Mouse (Mus musculus) kidney, adult 8-10 months (tissue): ENCODE results near the gene Eea1.

Experiments
- DNase-seq, 2 experiments: peaks; one replicate each; pipeline ENCODE4 v3.0.0; 2022

Eea1 gene

GRCm38 (mm10) chr10:95950194-95950593 is 9.7 kb downstream of the Eea1 start:
- DNase-seq, result no peak

GRCm38 (mm10) chr10:95950797-95951196 is 10.3 kb downstream of the Eea1 start:
- DNase-seq, result no peak

- DNase-seq, result no peak
Observed at GRCm38 (mm10) chr10:95951346-95951745, 10.9 kb downstream of the Eea1 start.

GRCm38 (mm10) chr10:95956629-95957028 is 16.2 kb downstream of the Eea1 start:
- no peak for DNase-seq

GRCm38 (mm10) chr10:95957574-95957973 is 17.1 kb downstream of the Eea1 start:
- DNase-seq, result no peak

GRCm38 (mm10) chr10:95964679-95965078 is 24.2 kb downstream of the Eea1 start:
- DNase-seq, result no peak

GRCm38 (mm10) chr10:95969694-95970093 is 29.2 kb downstream of the Eea1 start:
- DNase-seq, result no peak

- DNase-seq, result no peak
Observed at GRCm38 (mm10) chr10:95970744-95971212, 30.3 kb downstream of the Eea1 start.

GRCm38 (mm10) chr10:95971341-95971740 is 30.9 kb downstream of the Eea1 start:
- no peak for DNase-seq

- no peak for DNase-seq
Observed at GRCm38 (mm10) chr10:95971942-95972341, 31.5 kb downstream of the Eea1 start.

GRCm38 (mm10) chr10:95974462-95974861 is 34.0 kb downstream of the Eea1 start:
- DNase-seq, result no peak

GRCm38 (mm10) chr10:95976798-95977197 is 36.3 kb downstream of the Eea1 start:
- no peak for DNase-seq

- DNase-seq, result no peak
Observed at GRCm38 (mm10) chr10:95989731-95990130, 49.3 kb downstream of the Eea1 start.

- no peak for DNase-seq
Observed at GRCm38 (mm10) chr10:95991176-95991575, 50.7 kb downstream of the Eea1 start.

- no peak for DNase-seq
Observed at GRCm38 (mm10) chr10:96000904-96001303, 60.5 kb downstream of the Eea1 start.

GRCm38 (mm10) chr10:96015738-96016137 is 75.3 kb downstream of the Eea1 start:
- DNase-seq, result no peak

- DNase-seq, result no peak
Observed at GRCm38 (mm10) chr10:96017418-96017817, 77.0 kb downstream of the Eea1 start.

- DNase-seq, result peak; percentile 2 to 16
Observed at GRCm38 (mm10) chr10:96033356-96033984, 93.0 kb downstream of the Eea1 start.

- DNase-seq, result no peak
Observed at GRCm38 (mm10) chr10:96034106-96034505, 93.7 kb downstream of the Eea1 start.

- no peak for DNase-seq
Observed at GRCm38 (mm10) chr10:96035951-96036350, 95.5 kb downstream of the Eea1 start.

- no peak for DNase-seq
Observed at GRCm38 (mm10) chr10:96044216-96044615, 103.8 kb downstream of the Eea1 start.

- DNase-seq, result no peak
Observed at GRCm38 (mm10) chr10:96047960-96048536, 107.6 kb downstream of the Eea1 start.

- no peak for DNase-seq
Observed at GRCm38 (mm10) chr10:96048550-96048949, 108.1 kb downstream of the Eea1 start.

GRCm38 (mm10) chr10:96067347-96067746 is 126.9 kb downstream of the Eea1 start:
- no peak for DNase-seq

GRCm38 (mm10) chr10:96074386-96074785 is 133.9 kb downstream of the Eea1 start:
- DNase-seq, result no peak
